Comparison of ENCODE assay signal across 8 mouse cellular contexts in the genomic region with DNA sequence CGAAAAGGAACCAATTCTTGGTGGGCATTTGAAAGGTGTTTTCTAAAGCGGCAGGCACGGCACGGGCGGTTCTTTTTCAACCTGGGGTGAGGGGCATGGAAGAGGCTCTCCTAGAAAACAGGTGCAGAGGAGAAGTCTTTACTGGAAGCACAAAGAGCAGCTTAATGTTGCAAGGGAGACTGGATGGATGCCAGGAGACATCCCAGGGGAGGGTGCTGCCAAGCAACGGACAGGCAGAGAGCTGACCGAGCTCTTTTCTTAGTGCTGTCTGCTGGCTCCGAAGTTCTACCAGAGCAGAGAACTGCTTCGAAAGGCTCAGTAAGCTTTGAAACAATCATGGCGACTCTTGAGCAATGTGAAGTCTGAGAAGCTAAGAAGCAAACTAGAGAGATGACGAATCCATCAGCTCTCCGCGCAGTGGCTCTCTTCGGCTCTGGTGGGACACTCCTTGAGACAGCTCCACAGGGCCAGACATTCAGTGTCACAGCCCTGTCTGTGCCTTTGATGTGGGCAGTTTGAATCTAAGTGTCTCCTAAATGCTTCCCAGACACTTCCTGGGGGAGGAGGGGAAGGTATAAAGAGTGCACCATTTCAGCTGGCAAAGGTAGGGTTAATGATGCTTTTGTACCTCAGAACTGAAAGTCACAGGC. TPM values are rescaled to one million over a fixed set of nuclear protein-coding genes. Genes with fewer than 3 reads are reported as not detected.
DNase-seq lines count a peak whose midpoint lies in the region; ATAC-seq and TF ChIP-seq lines count a peak whose summit lies in the region.

No protein-coding gene starts in this region.

- intact Hi-C loops in left cerebral cortex, postnatal 36 days (cut with DNase I) = no loop called here

- H3K4me3 ChIP-seq in cerebellum, adult 2 months (replicated peaks; ENCODE audit: insufficient read depth, low read depth, low read length) = no peak overlapping the region
- H3K4me3 ChIP-seq in forebrain, postnatal 0 days (ENCODE audit: low read depth, low read length) = no peak overlapping the region
- 0 out of 2 replicates have a peak overlapping the region, but pooled peaks have one; percentile 2 for H3K4me3 ChIP-seq in hindbrain, embryonic 11.5 days (ENCODE audit: low read depth, low read length)

- no peaks in the 10 kb centered on the region for H3K36me3 ChIP-seq in forebrain, postnatal 0 days (ENCODE audit: insufficient read depth)
- H3K36me3 ChIP-seq in hindbrain, embryonic 11.5 days (ENCODE audit: control insufficient read depth, insufficient read depth, low read length) = no peaks in the 10 kb centered on the region

- no peak for TF ChIP-seq CTCF in cerebellum, adult 2 months (IDR thresholded peaks at IDR 0.05; ENCODE audit: borderline replicate concordance, insufficient read depth, low read depth, low read length)
- no peak for TF ChIP-seq CTCF in forebrain, postnatal 0 days (IDR thresholded peaks at IDR 0.05; ENCODE audit: low read depth)

- peaks cover 14% of the 10 kb centered on the region for H3K4me1 ChIP-seq in cerebellum, adult 2 months (ENCODE audit: control insufficient read depth, insufficient read depth, low read length)
- H3K4me1 ChIP-seq in forebrain, postnatal 0 days (ENCODE audit: insufficient read depth) = peaks cover 20% of the 10 kb centered on the region
- H3K4me1 ChIP-seq in hindbrain, embryonic 11.5 days (replicated peaks; ENCODE audit: control insufficient read depth, insufficient read depth, low read length) = peaks cover 22% of the 10 kb centered on the region; the same call in 1 of the 2 replicates

- DNase-seq in cerebellum, adult 2 months = peak; percentile 54 to 65
- no peak for DNase-seq in cerebellum, adult 11 months
- peak; percentile 40 for DNase-seq in R1 (ENCODE audit: low read depth, low spot score)
- peak; percentile 75 for DNase-seq in forebrain, postnatal 0 days
- DNase-seq in hindbrain, embryonic 11.5 days (ENCODE audit: low spot score) = peak; percentile 72
- peak; percentile 38 to 52 for DNase-seq in left cerebral cortex, postnatal 36 days (ENCODE audit: low spot score in 2 of 2)
- peak; percentile 66 for DNase-seq in ovary, adult 18-20 months (ENCODE audit: low spot score)
- no peak for DNase-seq in thymus, postnatal 4 days

- 45% methylated on average over 14 of the region's 14 CpGs for WGBS in cerebellum, adult 2 months
- WGBS in forebrain, postnatal 0 days = 22% methylated on average over 14 of the region's 14 CpGs
- WGBS in hindbrain, embryonic 11.5 days = 63% methylated on average over 14 of the region's 14 CpGs

- H3K9ac ChIP-seq in forebrain, postnatal 0 days = peak overlapping the region; percentile 22; the same call in 1 of the 2 replicates
- H3K9ac ChIP-seq in hindbrain, embryonic 11.5 days (ENCODE audit: low read depth, low read length) = peak overlapping the region; percentile 34; the same call in 1 of the 2 replicates

- ATAC-seq in forebrain, postnatal 0 days = peak; percentile 76
- peak; percentile 69 for ATAC-seq in hindbrain, embryonic 11.5 days (ENCODE audit: low FRiP score)

- peak overlapping the region; percentile 31 for H3K4me2 ChIP-seq in forebrain, postnatal 0 days (ENCODE audit: low read depth)
- H3K4me2 ChIP-seq in hindbrain, embryonic 11.5 days (replicated peaks; ENCODE audit: low read depth, low read length) = peak overlapping the region; percentile 19

- H3K9me3 ChIP-seq in forebrain, postnatal 0 days (ENCODE audit: low read length) = no peaks in the 10 kb centered on the region
- no peaks in the 10 kb centered on the region for H3K9me3 ChIP-seq in hindbrain, embryonic 11.5 days (ENCODE audit: control insufficient read depth, low read length)

- TF ChIP-seq POLR2A in cerebellum, adult 2 months (IDR thresholded peaks at IDR 0.05; ENCODE audit: borderline replicate concordance, insufficient read depth, low read length) = no peak

- no peak overlapping the region for H3K27ac ChIP-seq in cerebellum, adult 2 months (ENCODE audit: insufficient read depth, low read length)
- H3K27ac ChIP-seq in forebrain, postnatal 0 days (ENCODE audit: low read depth, low read length) = peak overlapping the region; percentile 81
- H3K27ac ChIP-seq in hindbrain, embryonic 11.5 days (ENCODE audit: low read depth, low read length) = peak overlapping the region; percentile 87

- H3K27me3 ChIP-seq in cerebellum, adult 2 months (ENCODE audit: control insufficient read depth, insufficient read depth, low read length) = no peaks in the 10 kb centered on the region
- no peaks in the 10 kb centered on the region for H3K27me3 ChIP-seq in forebrain, postnatal 0 days (ENCODE audit: insufficient read depth, low read length)
- H3K27me3 ChIP-seq in hindbrain, embryonic 11.5 days (ENCODE audit: control insufficient read depth, insufficient read depth, low read length) = no peaks in the 10 kb centered on the region

RNA-seq across cellular contexts. Expression of a gene that starts 24.4 kb away (rescaled TPM):
- 1,294 and 1,344 TPM in 2 replicates for polyA plus RNA-seq in cerebellum, adult 2 months (2012; rRNA removed)
- total RNA-seq in forebrain, postnatal 0 days (2014; rRNA removed) = 18,820 and 21,160 TPM in 2 replicates
- polyA plus RNA-seq in forebrain, postnatal 0 days (2015; fragmentation: Nextera tagmentation; extraction: Ambion mirVana) = 18,258 and 23,279 TPM in 2 replicates
- 8,897 and 9,833 TPM in 2 replicates for polyA plus RNA-seq in hindbrain, embryonic 11.5 days (2014; fragmentation: Nextera tagmentation; extraction: Ambion mirVana)
- total RNA-seq in left cerebral cortex, postnatal 36 days (2021) = 1,000 to 10,000 TPM in 1 of 2 experiments, 100 to 1,000 TPM in 1; 932 to 1,107 TPM

RNA-seq across cellular contexts. Expression of a gene that starts 24.5 kb away (rescaled TPM):
- polyA plus RNA-seq in cerebellum, adult 2 months (2012; rRNA removed) = 0.75 and 2.6 TPM in 2 replicates
- total RNA-seq in forebrain, postnatal 0 days (2014; rRNA removed) = 1,610 and 2,499 TPM in 2 replicates
- polyA plus RNA-seq in forebrain, postnatal 0 days (2015; fragmentation: Nextera tagmentation; extraction: Ambion mirVana) = not detected in 2 replicates
- not detected in 2 replicates for polyA plus RNA-seq in hindbrain, embryonic 11.5 days (2014; fragmentation: Nextera tagmentation; extraction: Ambion mirVana)
- not detected for total RNA-seq in left cerebral cortex, postnatal 36 days (2021)

RNA-seq across cellular contexts. Expression of a gene that starts 43.5 kb away (rescaled TPM):
- polyA plus RNA-seq in cerebellum, adult 2 months (2012; rRNA removed) = 1,352 and 1,359 TPM in 2 replicates
- 1,927 and 1,958 TPM in 2 replicates for total RNA-seq in forebrain, postnatal 0 days (2014; rRNA removed)
- 1,265 and 1,341 TPM in 2 replicates for polyA plus RNA-seq in forebrain, postnatal 0 days (2015; fragmentation: Nextera tagmentation; extraction: Ambion mirVana)
- polyA plus RNA-seq in hindbrain, embryonic 11.5 days (2014; fragmentation: Nextera tagmentation; extraction: Ambion mirVana) = 1,792 and 1,905 TPM in 2 replicates
- 100 to 1,000 TPM; 509 to 602 TPM for total RNA-seq in left cerebral cortex, postnatal 36 days (2021)

RNA-seq across cellular contexts. Expression of a gene that starts 51.8 kb away (rescaled TPM):
- 6.4 and 9.0 TPM in 2 replicates for polyA plus RNA-seq in cerebellum, adult 2 months (2012; rRNA removed)
- total RNA-seq in forebrain, postnatal 0 days (2014; rRNA removed) = 22.1 and 24.9 TPM in 2 replicates
- 16.4 and 18.8 TPM in 2 replicates for polyA plus RNA-seq in forebrain, postnatal 0 days (2015; fragmentation: Nextera tagmentation; extraction: Ambion mirVana)
- 93.2 and 95.2 TPM in 2 replicates for polyA plus RNA-seq in hindbrain, embryonic 11.5 days (2014; fragmentation: Nextera tagmentation; extraction: Ambion mirVana)
- 10 to 100 TPM; 60.3 to 78.5 TPM for total RNA-seq in left cerebral cortex, postnatal 36 days (2021)

RNA-seq across cellular contexts. Expression of a gene that starts 59.9 kb away (rescaled TPM):
- polyA plus RNA-seq in cerebellum, adult 2 months (2012; rRNA removed) = 37.5 and 39.7 TPM in 2 replicates
- 44.1 and 59.3 TPM in 2 replicates for total RNA-seq in forebrain, postnatal 0 days (2014; rRNA removed)
- 20.1 and 22.4 TPM in 2 replicates for polyA plus RNA-seq in forebrain, postnatal 0 days (2015; fragmentation: Nextera tagmentation; extraction: Ambion mirVana)
- polyA plus RNA-seq in hindbrain, embryonic 11.5 days (2014; fragmentation: Nextera tagmentation; extraction: Ambion mirVana) = 9.4 and 13.4 TPM in 2 replicates
- total RNA-seq in left cerebral cortex, postnatal 36 days (2021) = 10 to 100 TPM; 12.6 to 16.6 TPM

Comparison
In these comparisons a context has a peak if more than half of its experiments do, and no peak if none do; other contexts are left out.
1. DNase-seq: peak in cerebellum, adult 2 months (2 of 2), R1 (single experiment), forebrain, postnatal 0 days (single experiment), hindbrain, embryonic 11.5 days (single experiment), left cerebral cortex, postnatal 36 days (2 of 2) and ovary, adult 18-20 months (single experiment); none in cerebellum, adult 11 months (single experiment) and thymus, postnatal 4 days (single experiment).